Mouse (Mus musculus) embryo, embryonic 11.5 days (tissue): ENCODE results near the gene Olfr680-ps1.
"Not testable (repeated sequence)": the region's sequence is repeated elsewhere in the genome, so short reads cannot be mapped to it uniquely, and the experiment has no call there.

Experiments used
- DNase-seq: peaks from one replicate; pipeline ENCODE4 v3.0.0-alpha.2; 2012; ENCODE audit warnings: low read depth, low spot score

Gene Olfr680-ps1

DNA sequence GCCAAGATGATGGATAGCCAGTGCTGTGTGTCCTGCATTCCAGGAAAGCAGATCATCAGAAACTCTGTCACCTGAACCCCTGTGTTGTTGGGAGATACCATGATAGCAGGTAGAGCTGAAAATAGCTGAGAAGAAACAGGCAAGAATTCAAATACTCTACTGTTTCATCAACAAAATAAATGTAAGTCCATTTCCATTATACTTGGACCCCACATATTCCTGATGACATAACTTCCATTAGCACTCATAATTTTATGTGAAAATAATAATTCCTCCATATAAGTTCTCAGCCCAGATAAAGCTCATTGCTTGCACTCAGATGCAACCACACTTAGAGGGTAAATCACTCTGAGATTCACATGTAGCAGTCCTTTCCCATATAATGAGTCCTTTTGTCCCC, at the start of gene Olfr680-ps1:
Gene Olfr680-ps1, minus strand, starts transcription at position 101 of the 400 bp plus-strand sequence.
- not testable (repeated sequence) for DNase-seq

DNA sequence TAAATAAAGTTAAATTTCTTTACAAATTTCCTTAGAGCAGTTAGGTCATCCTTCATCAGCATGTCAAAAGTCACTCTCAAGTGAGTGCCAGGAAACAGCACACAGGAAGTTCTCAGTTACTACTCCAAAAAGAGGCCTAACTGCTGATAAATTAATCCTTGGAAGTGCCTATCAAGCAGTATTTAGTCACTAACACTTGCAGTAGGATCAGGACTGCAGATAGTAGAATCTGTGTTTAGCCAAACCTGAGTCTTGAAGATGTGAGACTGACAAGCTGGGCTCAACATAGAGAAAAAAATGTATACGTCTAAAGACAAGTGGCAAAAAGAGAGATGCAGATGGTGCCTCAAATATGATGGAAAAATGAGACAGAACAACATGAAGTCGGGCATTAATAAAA, 48.7 kb upstream of the Olfr680-ps1 start:
- DNase-seq = no peak

DNA sequence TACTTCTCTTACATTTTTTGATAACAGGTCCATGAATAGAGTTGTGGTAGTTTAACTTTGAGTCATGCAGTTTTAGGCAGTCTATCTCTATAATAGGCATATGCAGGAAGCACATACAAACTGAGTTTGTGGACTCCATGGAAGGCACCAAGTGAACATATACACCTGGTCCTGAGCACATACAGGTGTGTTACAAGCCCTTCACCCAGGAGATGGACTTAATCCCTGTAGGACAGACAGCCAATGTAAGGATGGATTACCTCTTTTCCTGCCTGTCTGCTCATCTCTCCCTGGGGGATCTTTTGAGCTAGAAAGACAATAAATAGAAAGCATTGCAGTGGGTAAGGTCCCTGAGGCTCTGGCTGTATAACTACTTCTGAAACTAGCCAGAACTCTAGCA, 23.9 kb upstream of the Olfr680-ps1 start, which contains the start of gene Olfr681:
Gene Olfr681, plus strand, starts transcription at position 301 of the 400 bp plus-strand sequence.
- no peak for DNase-seq

DNA sequence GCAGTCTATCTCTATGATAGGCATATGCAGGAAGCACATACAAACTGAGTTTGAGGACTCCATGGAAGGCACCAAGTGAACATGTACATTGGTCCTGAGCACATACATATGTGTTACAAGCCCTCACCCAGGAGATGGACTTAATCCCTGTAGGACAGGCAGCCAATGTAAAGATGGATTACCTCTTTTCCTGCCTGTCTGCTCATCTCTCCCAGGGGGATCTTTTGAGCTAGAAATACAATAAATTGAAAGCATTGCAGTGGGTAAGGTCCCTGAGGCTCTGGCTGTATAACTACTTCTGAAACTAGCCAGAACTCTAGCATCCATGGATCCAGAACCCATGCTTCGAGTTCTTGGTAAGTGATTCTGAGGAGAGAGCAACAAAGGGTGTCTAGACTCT, 11.7 kb downstream of the Olfr680-ps1 start, which contains the start of gene Olfr679:
Gene Olfr679, plus strand, starts transcription at position 301 of the 400 bp plus-strand sequence.
- no peak for DNase-seq

DNA sequence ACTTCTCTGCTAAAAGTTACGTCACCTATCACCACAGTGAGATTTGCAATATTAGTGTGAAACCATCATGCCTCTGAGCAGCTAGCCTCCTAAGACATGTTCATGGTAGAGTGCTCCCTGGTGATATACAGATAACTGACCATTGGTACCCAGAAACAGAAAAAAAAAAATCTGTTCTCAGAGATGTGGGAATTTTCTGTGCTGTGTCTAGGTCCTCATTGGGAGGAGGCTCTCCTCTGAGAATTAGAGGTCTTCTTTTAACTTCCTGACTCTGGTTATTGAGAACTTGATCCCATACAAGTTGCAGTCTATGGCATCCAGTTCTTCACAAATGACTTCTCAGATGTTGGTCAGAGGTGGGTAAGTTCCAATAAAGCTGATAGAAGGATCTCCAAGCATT, 28.4 kb downstream of the Olfr680-ps1 start, which contains the start of gene Olfr678:
Gene Olfr678, plus strand, starts transcription at position 301 of the 400 bp plus-strand sequence.
- no peak for DNase-seq

DNA sequence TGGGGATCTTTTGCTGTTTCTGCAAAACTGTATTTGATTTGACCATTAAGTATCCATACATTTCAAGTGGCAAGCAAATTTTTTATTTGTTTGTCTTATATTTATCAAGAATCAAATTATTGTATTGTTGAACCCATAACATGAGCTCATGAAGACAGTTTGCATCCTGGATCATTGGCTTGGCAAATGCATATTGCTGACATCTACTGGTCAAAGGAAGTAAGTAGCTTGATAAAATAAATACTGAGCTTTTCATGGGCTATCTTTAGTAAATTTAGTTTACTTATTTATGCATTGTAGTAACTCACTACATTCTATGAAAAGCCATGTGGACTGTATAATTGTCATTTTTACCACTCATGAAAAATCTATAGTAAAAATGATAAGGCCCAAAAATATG, 33.7 kb downstream of the Olfr680-ps1 start:
- no peak for DNase-seq
